Mouse (Mus musculus) kidney, adult 2 months (tissue): ENCODE measurements at regions not wholly inside any gene's neighbourhood (a gene's known extent, or its start where the extent isn't known, plus 50 kb on each side); places are given as distances from the start of the nearest gene placed in this dataset.

Experiments used
- CTCF ChIP-seq: fragments of 200-500 bp; conservative IDR thresholded peaks from 2 replicates; pipeline ENCODE4 v1.5.1; 2011; ENCODE audit warnings: low read depth, mild to moderate bottlenecking, control low read depth, low read length, moderate library complexity, mixed read lengths; ENCODE audit not compliant: insufficient read depth, insufficient read length
- POLR2A ChIP-seq: fragments of 200-500 bp; IDR thresholded peaks from one replicate; pipeline ENCODE4 v1.6.1; 2011; ENCODE audit warnings: low read depth, low read length, control low read depth

DNA sequence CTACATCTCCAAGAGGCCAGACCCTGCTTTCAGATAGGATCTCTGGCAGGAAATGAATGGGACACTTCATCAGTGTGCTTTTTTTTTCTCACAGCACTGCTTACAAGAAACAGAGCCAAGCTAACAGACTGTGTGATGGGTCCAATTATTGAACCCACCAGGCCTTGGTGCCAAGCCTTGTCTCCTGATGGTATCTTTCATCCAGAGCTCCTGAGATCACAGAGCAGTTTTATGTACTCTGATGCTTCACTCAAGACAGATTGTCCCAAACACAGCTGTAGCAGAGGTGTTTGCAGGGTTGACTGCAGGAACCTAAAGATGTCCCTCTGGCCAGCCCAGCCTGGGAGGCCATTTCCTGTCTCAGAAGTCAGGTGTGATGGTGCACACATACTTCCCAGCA, 179.9 kb downstream of the Xxylt1 start:
- no peak for TF ChIP-seq POLR2A
- no peak for TF ChIP-seq CTCF
